Mouse (Mus musculus) midbrain, postnatal 0 days (tissue): ENCODE results near the gene Pla2g12b. TPM values are rescaled to one million over a fixed set of nuclear protein-coding genes. Genes with fewer than 3 reads are reported as not detected.
A peak's percentile ranks its signal among the peaks of the same experiment; 100 is the strongest.

ENCODE experiments used
- ATAC-seq: fragments of 200-750 bp; cut with Nextera tagmentation; 2 replicates; pipeline ENCODE4 v1.8.0; 2017; ENCODE audit warnings: moderate number of reproducible peaks, mild to moderate bottlenecking, moderate TSS enrichment, moderate library complexity; ENCODE audit not compliant: low FRiP score
- DNase-seq: peaks from one replicate; pipeline ENCODE4 v3.0.0-alpha.2; 2015; ENCODE audit warnings: low spot score
- H3K27ac ChIP-seq: fragments of 300-500 bp; sonication (generic); 2 replicates; pipeline ENCODE4 v1.5.1; 2014; ENCODE audit warnings: low read depth, mild to moderate bottlenecking, low read length, mixed read lengths
- H3K27me3 ChIP-seq: fragments of 300-500 bp; sonication (generic); 2 replicates; pipeline ENCODE4 v1.6.1; 2014; ENCODE audit warnings: low read length, control low read depth, mixed read lengths; ENCODE audit not compliant: insufficient read depth
- H3K36me3 ChIP-seq: fragments of 300-500 bp; sonication (generic); 2 replicates; pipeline ENCODE4 v1.6.1; 2014; ENCODE audit warnings: low read length, control low read depth, mixed read lengths; ENCODE audit not compliant: insufficient read depth
- H3K4me1 ChIP-seq: fragments of 300-500 bp; sonication (generic); 2 replicates; pipeline ENCODE4 v1.6.1; 2014; ENCODE audit warnings: mild to moderate bottlenecking, control low read depth, antibody characterized with exemption, low read length, mixed read lengths; ENCODE audit not compliant: insufficient read depth
- H3K4me2 ChIP-seq: fragments of 300-500 bp; sonication (generic); 2 replicates; pipeline ENCODE4 v1.6.1; 2014; ENCODE audit warnings: low read depth, mild to moderate bottlenecking, low read length, mixed read lengths; ENCODE audit not compliant: poor library complexity, severe bottlenecking
- H3K4me3 ChIP-seq: fragments of 300-500 bp; sonication (generic); 2 replicates; pipeline ENCODE4 v1.5.1; 2014; ENCODE audit warnings: low read depth, mild to moderate bottlenecking, low read length, moderate library complexity
- H3K9ac ChIP-seq: fragments of 300-500 bp; sonication (generic); replicated peaks from 2 replicates; pipeline ENCODE4 v1.6.1; 2014; ENCODE audit warnings: mild to moderate bottlenecking, low read length, moderate library complexity, mixed read lengths; ENCODE audit not compliant: poor library complexity, severe bottlenecking
- H3K9me3 ChIP-seq: fragments of 300-500 bp; sonication (generic); 2 replicates; pipeline ENCODE4 v1.6.1; 2016; ENCODE audit warnings: low read length, control low read depth
- CTCF ChIP-seq: IDR thresholded peaks from 2 replicates; pipeline ENCODE4 v1.5.1; 2016; ENCODE audit warnings: antibody characterized with exemption, mild to moderate bottlenecking
- WGBS: fragments of 180-500 bp; shearing (Covaris S2); extraction: QIAGEN DNeasy Blood & Tissue Kit; methylation state at CpG from one replicate; pipeline ENCODE4 v1.1.7; 2014; 5-methylcytosine and 5-hydroxymethylcytosine counted together
- polyA plus RNA-seq: library from polyadenylated mRNA; unstranded; fragments of >200 nt; fragmentation: Nextera tagmentation; extraction: Ambion mirVana; gene quantifications from 2 replicates; pipeline ENCODE4 v1.2.1, GENCODE M21; 2015
- total RNA-seq: library from RNA; depleted of rRNA; stranded (reverse); fragments of >200 nt; gene quantifications from 2 replicates; pipeline ENCODE4 v1.2.3, GENCODE M21; 2014; rRNA removed

The Pla2g12b gene
- total and polyA plus RNA-seq, 2 experiments from 2014 or later: not detected

DNA sequence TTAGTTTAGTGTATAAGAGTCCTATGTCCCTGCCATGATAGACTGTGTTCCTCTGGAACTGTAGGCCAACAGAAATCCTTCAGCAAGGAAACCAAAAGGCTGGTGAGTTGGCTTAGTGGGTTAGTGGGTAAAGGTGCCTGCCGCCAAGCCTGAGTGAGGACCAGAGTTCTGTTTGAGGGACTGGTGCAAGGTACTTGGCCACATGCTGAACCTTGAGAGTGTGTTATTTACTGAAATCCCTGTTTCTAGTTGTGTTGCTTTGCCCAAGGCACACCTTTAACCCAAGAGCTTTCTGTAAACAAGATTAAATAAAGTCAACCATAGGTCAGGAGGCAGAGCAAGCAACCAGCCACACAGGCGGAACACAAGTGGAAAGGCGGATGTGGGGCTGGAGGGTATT, 62.1 kb downstream of the Pla2g12b start:
- Histone ChIP-seq H3K4me3 (no peak overlapping the region), H3K27ac (no peak overlapping the region), H3K9ac (no peak overlapping the region), H3K9me3 (no peaks in the 10 kb centered on the region), H3K36me3 (no peaks in the 10 kb centered on the region), H3K4me1 (no peaks in the 10 kb centered on the region), H3K27me3 (no peaks in the 10 kb centered on the region), H3K4me2 (no peak overlapping the region)
- no peak for TF ChIP-seq CTCF
- no peak for DNase-seq
- no peak for ATAC-seq
- 88% methylated on average over 3 of the region's 3 CpGs for WGBS

DNA sequence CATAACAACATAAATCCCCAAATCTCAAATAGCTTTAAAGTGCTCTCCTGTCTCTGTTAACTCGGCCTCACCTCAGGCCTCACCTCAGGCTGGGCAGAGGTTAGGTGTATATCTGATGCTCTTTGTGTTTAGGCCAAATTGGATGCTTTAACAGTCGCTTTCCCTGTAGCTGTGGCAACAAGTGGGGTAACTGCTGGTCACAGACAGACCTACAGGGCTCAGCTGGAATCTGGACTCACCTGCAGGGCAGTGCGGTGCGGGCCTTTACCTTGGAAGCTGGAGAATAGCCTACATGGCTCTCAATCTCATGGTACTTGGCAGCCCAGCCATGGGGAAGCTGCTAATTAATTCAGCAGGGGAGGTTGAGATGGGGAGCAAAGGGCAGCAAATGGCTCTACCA, 63.2 kb downstream of the Pla2g12b start:
- Histone ChIP-seq H3K36me3 (no peaks in the 10 kb centered on the region), H3K4me3 (no peak overlapping the region), H3K27ac (no peak overlapping the region), H3K4me1 (no peaks in the 10 kb centered on the region), H3K27me3 (no peaks in the 10 kb centered on the region), H3K9me3 (no peaks in the 10 kb centered on the region), H3K9ac (no peak overlapping the region), H3K4me2 (no peak overlapping the region)
- no peak for TF ChIP-seq CTCF
- ATAC-seq (0 out of 2 replicates have a peak, but pooled peaks have one; percentile 23), DNase-seq (no peak)
- 68% methylated on average over 4 of the region's 4 CpGs for WGBS

- DNase-seq (no peak), ATAC-seq (no peak)
- 90% methylated on average over 12 of the region's 12 CpGs for WGBS
- no peaks in the 10 kb centered on the region for H3K4me1 ChIP-seq
- H3K9me3 ChIP-seq: no peaks in the 10 kb centered on the region
- no peak overlapping the region for H3K4me2 ChIP-seq
- H3K9ac ChIP-seq: no peak overlapping the region
- H3K36me3 ChIP-seq: no peaks in the 10 kb centered on the region
- H3K4me3 ChIP-seq: no peak overlapping the region
- no peak for TF ChIP-seq CTCF
- no peaks in the 10 kb centered on the region for H3K27me3 ChIP-seq
- no peak overlapping the region for H3K27ac ChIP-seq
These were observed 63.8 kb downstream of the Pla2g12b start for GRCm38 (mm10) chr10:59467297-59467696.

DNA sequence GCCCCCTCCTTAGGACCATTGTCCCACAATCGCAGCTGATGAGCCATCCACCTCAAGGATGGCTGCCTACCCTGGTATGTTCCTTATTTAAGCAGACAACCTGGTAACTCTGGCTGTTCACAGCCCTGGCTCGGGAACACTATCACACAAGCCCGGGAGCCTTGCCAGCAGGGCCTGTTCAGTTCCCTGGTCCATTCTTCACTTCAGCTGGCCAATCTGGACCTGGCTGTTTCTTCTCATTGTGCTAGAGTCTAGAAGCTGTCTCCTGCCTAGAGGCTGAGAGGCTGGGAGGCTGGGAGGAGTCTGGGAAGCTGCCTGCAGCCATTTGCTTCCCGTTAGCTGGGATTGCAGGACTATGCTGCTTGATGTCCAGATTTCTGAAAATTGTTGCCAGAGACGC, 67.0 kb downstream of the Pla2g12b start:
- ATAC-seq (no peak), DNase-seq (peak; percentile 28)
- H3K36me3 ChIP-seq: no peaks in the 10 kb centered on the region
- no peak for TF ChIP-seq CTCF
- H3K4me2 ChIP-seq: no peak overlapping the region
- H3K4me3 ChIP-seq: no peak overlapping the region
- no peaks in the 10 kb centered on the region for H3K4me1 ChIP-seq
- H3K27me3 ChIP-seq: no peaks in the 10 kb centered on the region
- H3K9ac ChIP-seq: no peak overlapping the region
- no peak overlapping the region for H3K27ac ChIP-seq
- WGBS: 72% methylated on average over 5 of the region's 5 CpGs
- no peaks in the 10 kb centered on the region for H3K9me3 ChIP-seq

Other genes with a start within 250 kb of the Pla2g12b start
- 7.3 and 12.7 TPM in 2 replicates for gene Sept10, start 181.8 kb upstream of the Pla2g12b start, total RNA-seq
- 8.4 and 9.5 TPM in 2 replicates for gene Sept10, start 181.8 kb upstream of the Pla2g12b start, polyA plus RNA-seq
- gene Sowahc, start 181.7 kb upstream of the Pla2g12b start, total RNA-seq: 32.3 and 34.4 TPM in 2 replicates
- 13.5 and 14.1 TPM in 2 replicates for gene Sowahc, start 181.7 kb upstream of the Pla2g12b start, polyA plus RNA-seq
- gene P4ha1, start 80.4 kb upstream of the Pla2g12b start, total RNA-seq: 21.3 and 25.9 TPM in 2 replicates
- gene P4ha1, start 80.4 kb upstream of the Pla2g12b start, polyA plus RNA-seq: 12.8 and 14.2 TPM in 2 replicates
- gene Gm10273, start 8.0 kb upstream of the Pla2g12b start, total RNA-seq: 4.3 and 6.9 TPM in 2 replicates
- 5.9 and 7.7 TPM in 2 replicates for gene Gm10273, start 8.0 kb upstream of the Pla2g12b start, polyA plus RNA-seq
- 0.11 TPM in 1 of 2 replicates, not detected in the other for gene Oit3, start 38.1 kb downstream of the Pla2g12b start, total RNA-seq
- gene Oit3, start 38.1 kb downstream of the Pla2g12b start, polyA plus RNA-seq: 0.05 TPM in 1 of 2 replicates, not detected in the other
- gene Gm10322, start 212.4 kb downstream of the Pla2g12b start, total RNA-seq: not detected in 2 replicates
- gene Gm10322, start 212.4 kb downstream of the Pla2g12b start, polyA plus RNA-seq: not detected in 2 replicates
- 39.4 and 39.7 TPM in 2 replicates for gene Mcu, start 213.0 kb downstream of the Pla2g12b start, total RNA-seq
- gene Mcu, start 213.0 kb downstream of the Pla2g12b start, polyA plus RNA-seq: 45.8 and 46.1 TPM in 2 replicates